Mouse (Mus musculus) hindbrain, embryonic 16.5 days (tissue): ENCODE measurements around the gene Cdipt. TPM values are rescaled to one million over a fixed set of nuclear protein-coding genes. Genes with fewer than 3 reads are reported as not detected.

ENCODE experiments used
- ATAC-seq: fragments of 200-750 bp; cut with Nextera tagmentation; 2 replicates; pipeline ENCODE4 v1.8.0; 2017; ENCODE audit warnings: moderate TSS enrichment, moderate library complexity
- H3K27ac ChIP-seq: fragments of 300-500 bp; sonication (generic); 2 replicates; pipeline ENCODE4 v1.5.1; 2014; ENCODE audit warnings: low read depth, mild to moderate bottlenecking, control low read depth, low read length, moderate library complexity
- H3K27me3 ChIP-seq: fragments of 300-500 bp; sonication (generic); replicated peaks from 2 replicates; pipeline ENCODE4 v1.6.1; 2014; ENCODE audit warnings: low read length; ENCODE audit not compliant: control insufficient read depth, insufficient read depth
- H3K36me3 ChIP-seq: fragments of 300-500 bp; sonication (generic); 2 replicates; pipeline ENCODE4 v1.6.1; 2014; ENCODE audit warnings: mild to moderate bottlenecking, low read length, moderate library complexity, mixed read lengths; ENCODE audit not compliant: control insufficient read depth, insufficient read depth
- H3K4me1 ChIP-seq: fragments of 300-500 bp; sonication (generic); 2 replicates; pipeline ENCODE4 v1.6.1; 2014; ENCODE audit warnings: low read depth, low read length; ENCODE audit not compliant: control insufficient read depth, insufficient read depth
- H3K4me2 ChIP-seq: fragments of 300-500 bp; sonication (generic); 2 replicates; pipeline ENCODE4 v1.6.1; 2014; ENCODE audit warnings: mild to moderate bottlenecking, low read length, control low read depth, moderate library complexity
- H3K4me3 ChIP-seq: fragments of 300-500 bp; sonication (generic); 2 replicates; pipeline ENCODE4 v1.5.1; 2014; ENCODE audit warnings: mild to moderate bottlenecking, low read length, control low read depth, moderate library complexity
- H3K9ac ChIP-seq: fragments of 300-500 bp; sonication (generic); 2 replicates; pipeline ENCODE4 v1.6.1; 2014; ENCODE audit warnings: low read depth, mild to moderate bottlenecking, control low read depth, low read length, moderate library complexity
- H3K9me3 ChIP-seq: fragments of 300-500 bp; sonication (generic); 2 replicates; pipeline ENCODE4 v1.6.1; 2014; ENCODE audit warnings: mild to moderate bottlenecking, low read length, moderate library complexity; ENCODE audit not compliant: control insufficient read depth
- WGBS: fragments of 180-500 bp; shearing (Covaris S2); extraction: QIAGEN DNeasy Blood & Tissue Kit; methylation state at CpG from one replicate; pipeline ENCODE4 v1.1.7; 2014; 5-methylcytosine and 5-hydroxymethylcytosine counted together
- polyA plus RNA-seq: library from polyadenylated mRNA; unstranded; fragments of >200 nt; fragmentation: Nextera tagmentation; extraction: Ambion mirVana; gene quantifications from 2 replicates; pipeline ENCODE4 v1.2.1, GENCODE M21; 2015

Gene Cdipt
- polyA plus RNA-seq, 1 experiment from 2014 or later: 160 TPM

DNA sequence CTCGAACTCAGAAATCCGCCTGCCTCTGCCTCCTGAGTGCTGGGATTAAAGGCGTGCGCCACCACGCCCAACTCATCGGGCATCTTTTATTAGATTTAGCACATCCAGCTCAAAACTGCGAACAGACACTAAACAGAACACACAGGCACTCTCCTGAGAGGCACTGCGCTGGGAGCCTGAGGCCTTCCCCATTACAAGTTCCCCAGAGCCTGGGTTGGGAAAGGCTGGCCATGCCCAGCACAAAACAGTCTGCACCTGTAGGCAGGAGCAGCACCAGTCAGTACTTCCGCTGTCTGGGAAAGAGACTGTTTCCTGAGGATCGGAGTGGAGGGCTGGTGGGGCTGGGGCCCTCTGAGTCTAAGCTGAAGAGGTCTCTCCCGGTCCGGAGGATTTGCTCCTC, 39.3 kb downstream of the Cdipt start:
- Histone ChIP-seq H3K9ac (no peak overlapping the region), H3K27ac (no peak overlapping the region), H3K9me3 (no peaks in the 10 kb centered on the region), H3K4me3 (no peak overlapping the region), H3K27me3 (no peaks in the 10 kb centered on the region), H3K4me2 (no peak overlapping the region), H3K4me1 (peaks cover 40% of the 10 kb centered on the region), H3K36me3 (no peaks in the 10 kb centered on the region; the same call in 1 of the 2 replicates)
- WGBS: 93% methylated on average over 12 of the region's 12 CpGs
- no peak for ATAC-seq

DNA sequence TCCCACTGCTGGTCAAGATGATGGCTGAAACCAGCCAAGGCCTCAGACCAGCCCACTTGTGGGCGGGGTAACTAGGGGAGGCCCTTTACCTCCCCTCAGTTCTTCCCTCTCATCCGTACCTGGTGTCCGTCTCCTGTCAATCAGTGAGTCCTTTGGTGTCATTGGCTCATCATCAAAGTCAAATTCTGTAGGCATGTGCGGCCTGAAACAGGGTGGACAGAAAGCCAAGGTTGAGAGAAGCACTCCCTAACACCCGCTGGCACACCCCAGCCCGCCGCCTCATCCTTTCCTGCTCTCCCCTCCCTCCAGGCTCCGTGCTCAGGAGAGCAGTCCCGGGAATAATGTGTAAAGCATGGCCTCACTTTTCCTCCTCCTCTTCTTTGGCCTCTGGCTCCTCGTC, 40.4 kb downstream of the Cdipt start:
- H3K9ac ChIP-seq: peak overlapping the region; percentile 87

DNA sequence TGATC, 40.6 kb downstream of the Cdipt start, which contains the start of gene Pagr1b:
TSS of gene Pagr1b (minus strand) at position 4 of the 5 bp plus-strand sequence.
- Histone ChIP-seq H3K4me3 (peak within 1 kb of the TSS; percentile 64), H3K27me3 (no peaks in the 10 kb centered on the region), H3K4me1 (peaks cover 48% of the 10 kb centered on the region), H3K4me2 (peak within 1 kb of the TSS; percentile 83), H3K27ac (peak within 1 kb of the TSS; percentile 96), H3K9ac (peak within 1 kb of the TSS; percentile 87), H3K9me3 (no peaks in the 10 kb centered on the region), H3K36me3 (no peaks in the 10 kb centered on the region; the same call in 1 of the 2 replicates)
- ATAC-seq: no peak

More for the DNA sequence above, 40.4 kb downstream of the Cdipt start:
- H3K4me3 ChIP-seq: peak overlapping the region; percentile 64
- H3K4me2 ChIP-seq: peak overlapping the region; percentile 83
- no peaks in the 10 kb centered on the region; the same call in 1 of the 2 replicates for H3K36me3 ChIP-seq
- peaks cover 46% of the 10 kb centered on the region for H3K4me1 ChIP-seq
- H3K27me3 ChIP-seq: no peaks in the 10 kb centered on the region
- peak overlapping the region; percentile 96 for H3K27ac ChIP-seq
- H3K9me3 ChIP-seq: no peaks in the 10 kb centered on the region
- ATAC-seq: peak; percentile 12
- 0% methylated on average over 10 of the region's 10 CpGs for WGBS

DNA sequence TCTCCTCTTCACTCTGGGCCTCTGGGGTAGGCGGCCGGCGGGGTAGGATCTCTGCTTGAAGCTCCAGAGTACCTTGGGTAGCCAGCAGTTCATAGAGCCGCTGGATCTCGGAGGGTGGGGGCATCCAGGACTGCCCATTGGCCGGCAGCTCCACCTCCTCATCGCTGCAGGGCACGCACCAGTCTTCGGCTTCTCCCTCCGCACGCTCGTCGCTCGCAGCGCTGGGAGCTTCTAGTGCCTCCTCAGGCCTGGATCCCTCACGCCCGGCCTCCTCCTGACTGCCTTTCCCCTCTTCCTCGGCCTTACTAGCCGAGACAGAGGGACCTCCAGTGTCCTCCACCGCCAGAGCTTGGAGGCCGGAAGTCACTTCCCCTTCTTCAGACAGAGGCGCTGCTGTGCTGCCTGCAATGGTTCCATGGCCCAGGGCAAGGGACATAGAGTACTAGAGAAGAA, 40.8 kb downstream of the Cdipt start:
- H3K27me3 ChIP-seq: no peaks in the 10 kb centered on the region
- H3K4me3 ChIP-seq: peak overlapping the region; percentile 64
- H3K27ac ChIP-seq: peak overlapping the region; percentile 96
- H3K9ac ChIP-seq: peak overlapping the region; percentile 87
- H3K4me1 ChIP-seq: peaks cover 51% of the 10 kb centered on the region
- whole genome bisulfite sequencing: under 1% methylated on average over 20 of the region's 22 CpGs
- no peaks in the 10 kb centered on the region for H3K9me3 ChIP-seq
- H3K36me3 ChIP-seq: no peaks in the 10 kb centered on the region; the same call in 1 of the 2 replicates
- peak overlapping the region; percentile 83 for H3K4me2 ChIP-seq
- ATAC-seq: peak; percentile 38

DNA sequence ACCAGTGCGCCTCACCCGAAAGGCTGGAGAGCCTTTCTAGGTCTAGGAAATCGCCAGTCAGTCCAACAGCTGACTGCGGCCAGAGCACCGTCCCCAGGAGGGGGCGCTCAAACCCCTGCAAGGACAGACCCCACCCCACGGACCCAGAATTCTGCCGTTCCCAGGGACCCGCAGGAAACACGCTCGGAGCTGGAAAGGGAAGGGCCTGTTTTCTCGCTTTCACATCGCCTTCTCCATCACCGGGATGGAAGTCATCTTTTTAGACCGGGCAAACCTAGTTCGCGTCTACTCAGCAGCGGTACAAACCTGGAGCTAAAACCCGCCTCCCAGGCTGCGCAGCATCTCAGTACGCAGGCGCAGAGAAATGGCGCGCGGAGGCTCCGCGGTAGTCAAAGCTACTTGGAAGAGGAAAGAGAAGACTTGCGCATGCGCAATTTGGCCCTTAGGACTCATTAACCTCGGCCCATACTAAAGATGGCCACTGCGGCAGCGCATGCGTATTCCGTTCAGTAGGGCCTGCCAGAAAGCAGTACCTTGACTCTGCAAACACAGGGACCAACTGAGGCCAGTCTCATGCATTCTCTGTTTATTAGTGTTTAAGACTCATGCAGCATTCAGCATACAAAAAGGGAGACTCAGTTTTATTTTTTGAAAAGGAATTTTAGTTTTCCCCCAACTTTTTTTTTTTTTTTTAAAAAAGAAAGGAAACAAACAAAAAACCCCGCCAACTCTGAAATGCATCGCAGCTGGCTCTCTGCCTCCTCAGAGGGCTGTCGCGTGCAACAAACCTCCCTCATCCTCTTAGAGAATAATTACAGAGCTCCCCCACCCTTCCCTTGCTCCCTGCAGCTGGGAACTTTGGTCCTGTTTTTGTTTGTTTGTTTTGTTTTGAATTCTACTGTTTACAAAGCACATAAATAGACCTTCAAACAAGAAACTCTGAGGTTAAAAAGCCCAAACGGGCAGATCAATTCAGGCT, 41.5 kb downstream of the Cdipt start, which contains the start of gene Pagr1a:
TSS of gene Pagr1a (minus strand) at position 382 of the 979 bp plus-strand sequence.
- Histone ChIP-seq H3K9ac (peak within 1 kb of the TSS; percentile 87), H3K27me3 (no peaks in the 10 kb centered on the region), H3K4me3 (peak within 1 kb of the TSS; percentile 64), H3K4me2 (peak within 1 kb of the TSS; percentile 83), H3K36me3 (peaks cover 2% of the 10 kb centered on the region), H3K4me1 (peaks cover 52% of the 10 kb centered on the region), H3K27ac (peak within 1 kb of the TSS; percentile 96), H3K9me3 (no peaks in the 10 kb centered on the region)
- WGBS: 2% methylated on average over 39 of the region's 39 CpGs
- peak; percentile 81 for ATAC-seq

DNA sequence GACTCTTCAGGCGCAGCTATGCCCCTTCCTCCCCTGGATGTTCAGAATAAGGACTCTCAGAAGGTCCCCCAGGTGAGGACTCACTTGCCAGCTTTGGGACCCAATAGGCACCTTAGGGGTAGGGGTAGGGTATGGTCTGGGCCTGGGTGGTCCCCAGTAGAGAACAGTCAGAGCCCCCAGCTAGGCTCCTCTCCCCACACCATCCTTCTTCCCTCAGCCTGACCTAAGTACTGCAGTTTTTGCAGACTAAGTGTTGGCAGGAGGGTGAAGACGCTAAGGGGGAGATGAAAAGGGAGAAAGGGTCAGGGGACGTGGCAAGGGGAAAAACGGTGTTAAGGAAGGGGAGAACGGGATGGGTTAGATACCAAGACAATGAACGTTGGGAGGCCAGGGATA, 42.2 kb downstream of the Cdipt start:
- Histone ChIP-seq H3K4me1 (peaks cover 54% of the 10 kb centered on the region), H3K9ac (peak overlapping the region; percentile 39)

DNA sequence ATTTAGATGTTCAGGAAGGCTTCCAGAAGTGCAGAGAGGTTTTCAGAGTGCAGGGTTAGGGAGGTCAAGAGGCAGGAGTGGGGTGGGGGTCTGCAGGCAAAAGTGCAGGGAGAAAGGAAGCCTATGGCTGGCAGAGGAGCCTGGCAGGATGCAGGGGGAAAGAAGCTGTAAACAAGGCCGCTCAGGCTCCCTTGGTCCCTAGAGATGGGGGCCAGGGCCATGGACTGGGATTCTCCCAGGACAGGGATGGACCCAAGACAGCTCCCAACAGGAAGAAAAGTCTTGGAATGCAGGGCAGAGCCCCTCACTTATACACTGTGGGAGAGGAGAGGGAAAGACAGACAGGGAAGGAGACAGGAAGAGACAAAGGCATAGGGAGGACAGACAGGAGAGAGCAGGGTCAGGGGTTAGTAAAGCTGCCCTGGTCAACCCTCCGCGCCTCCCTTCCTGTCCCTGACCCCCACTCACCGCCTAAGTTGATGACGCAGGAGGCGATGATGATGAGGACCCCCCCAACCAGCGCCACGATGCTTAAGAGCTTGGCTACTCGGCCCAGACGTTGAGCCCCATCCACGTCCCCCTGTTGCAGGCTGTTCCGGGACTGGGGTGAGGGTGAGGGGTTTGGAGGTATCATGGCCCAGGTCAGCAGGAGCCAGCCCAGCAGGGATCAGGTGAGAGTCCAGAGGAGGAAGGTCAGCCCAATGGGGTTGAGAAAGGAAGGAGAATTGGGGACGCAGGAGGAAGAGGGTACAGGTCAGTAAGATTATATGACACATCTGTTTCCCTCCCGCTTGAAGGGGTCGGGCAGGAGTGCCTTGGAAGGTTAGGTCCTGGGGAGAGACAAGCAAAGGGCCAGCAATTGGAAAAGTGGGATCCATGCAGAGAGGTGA, 42.9 kb downstream of the Cdipt start:
- H3K4me2 ChIP-seq: peak overlapping the region; percentile 91
- ATAC-seq: no peak
- WGBS: 86% methylated on average over 15 of the region's 15 CpGs
- H3K27ac ChIP-seq: no peak overlapping the region
- H3K9ac ChIP-seq: peak overlapping the region; percentile 12
- H3K4me1 ChIP-seq: peaks cover 61% of the 10 kb centered on the region
- no peaks in the 10 kb centered on the region for H3K27me3 ChIP-seq
- H3K36me3 ChIP-seq: peaks cover 14% of the 10 kb centered on the region
- H3K9me3 ChIP-seq: no peaks in the 10 kb centered on the region
- H3K4me3 ChIP-seq: no peak overlapping the region

More for the DNA sequence above, 42.2 kb downstream of the Cdipt start:
- Histone ChIP-seq H3K27me3 (no peaks in the 10 kb centered on the region), H3K9me3 (no peaks in the 10 kb centered on the region), H3K27ac (peak overlapping the region; percentile 49; the same call in 1 of the 2 replicates), H3K36me3 (peaks cover 8% of the 10 kb centered on the region), H3K4me2 (peak overlapping the region; percentile 33), H3K4me3 (no peak overlapping the region)
- WGBS: 56% methylated on average over 6 of the region's 6 CpGs
- no peak for ATAC-seq

DNA sequence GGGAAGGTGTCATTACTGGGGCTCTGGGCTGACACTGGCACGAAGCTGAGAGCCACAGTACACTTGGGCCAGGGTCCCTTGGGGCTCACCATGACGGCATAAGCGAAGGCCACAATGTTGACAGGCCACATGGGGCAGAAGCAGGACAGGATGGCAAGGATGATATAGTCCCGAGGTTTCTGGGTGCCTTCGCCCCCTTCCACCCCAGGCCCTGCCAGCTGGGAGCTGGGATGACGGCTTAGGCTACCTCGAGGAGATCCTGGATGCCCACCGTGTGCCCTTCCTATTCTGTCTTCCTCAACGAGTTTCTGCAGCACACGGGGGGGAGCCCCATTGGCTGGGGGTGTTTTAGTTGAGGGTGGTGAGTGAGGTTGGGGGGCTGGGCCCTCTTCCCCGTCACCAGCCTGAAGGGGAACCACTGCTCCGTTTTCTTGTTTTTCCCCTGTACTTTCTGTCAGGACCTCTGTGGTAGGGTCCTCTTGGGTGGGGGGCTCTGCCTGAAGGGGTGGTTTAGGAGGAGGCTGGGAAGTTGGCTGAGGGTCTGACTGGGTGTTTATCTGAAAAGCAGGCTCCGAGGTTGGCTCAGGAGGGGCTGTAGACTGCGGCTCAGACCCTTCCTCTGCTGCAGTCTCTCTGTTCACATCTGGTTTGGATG, 43.7 kb downstream of the Cdipt start:
- H3K4me3 ChIP-seq: peak overlapping the region; percentile 59
- 80% methylated on average over 14 of the region's 14 CpGs for WGBS
- H3K36me3 ChIP-seq: peaks cover 14% of the 10 kb centered on the region
- no peak for ATAC-seq
- peak overlapping the region; percentile 21; the same call in 1 of the 2 replicates for H3K27ac ChIP-seq
- H3K27me3 ChIP-seq: no peaks in the 10 kb centered on the region
- peaks cover 64% of the 10 kb centered on the region for H3K4me1 ChIP-seq
- no peaks in the 10 kb centered on the region for H3K9me3 ChIP-seq
- peak overlapping the region; percentile 91 for H3K4me2 ChIP-seq
- H3K9ac ChIP-seq: peak overlapping the region; percentile 83
